Mouse (Mus musculus) ES-E14 (cell line): ENCODE data around the gene Lcn6. TPM values are rescaled to one million over a fixed set of nuclear protein-coding genes. Genes with fewer than 3 reads are reported as not detected.

Experiments used
- DNase-seq: peaks from one replicate; pipeline ENCODE4 v3.0.0-alpha.2; 2013; ENCODE audit warnings: low read depth, low spot score
- H3K27ac ChIP-seq: 2 replicates; pipeline ENCODE4 v1.5.1; 2012; ENCODE audit warnings: low read depth, mild to moderate bottlenecking, low read length, moderate library complexity, mixed read lengths; ENCODE audit not compliant: poor library complexity, insufficient read depth, severe bottlenecking
- H3K36me3 ChIP-seq: 2 replicates; pipeline ENCODE4 v1.6.1; 2012; ENCODE audit warnings: mild to moderate bottlenecking, low read length, moderate library complexity, mixed read lengths; ENCODE audit not compliant: control insufficient read depth, poor library complexity, insufficient read depth, severe bottlenecking
- H3K4me1 ChIP-seq, 2 experiments: fragments of 150-350 bp in 1 of 2; sonication (generic) in 1 of 2; 2 replicates each; pipeline ENCODE4 v1.6.1; 2012; ENCODE audit warnings: low read length in 2 of 2, mild to moderate bottlenecking in 1 of 2, mixed read lengths in 1 of 2; ENCODE audit not compliant: control insufficient read depth in 2 of 2, insufficient read depth in 2 of 2, poor library complexity in 1 of 2
- H3K4me3 ChIP-seq, 2 experiments: fragments of 150-350 bp in 1 of 2; sonication (generic) in 1 of 2; 2 replicates each; pipeline ENCODE4 v1.5.1; 2012; ENCODE audit warnings: low read length in 2 of 2, low read depth in 1 of 2, mild to moderate bottlenecking in 1 of 2, mixed read lengths in 1 of 2; ENCODE audit not compliant: insufficient read depth in 1 of 2, poor library complexity in 1 of 2, severe bottlenecking in 1 of 2
- H3K9ac ChIP-seq: 2 replicates; pipeline ENCODE4 v1.6.1; 2012; ENCODE audit warnings: low read depth, mild to moderate bottlenecking, low read length, mixed read lengths; ENCODE audit not compliant: poor library complexity, insufficient read depth, severe bottlenecking
- H3K9me3 ChIP-seq: fragments of 150-350 bp; sonication (generic); 2 replicates; pipeline ENCODE4 v1.6.1; 2012; ENCODE audit warnings: low read depth, mild to moderate bottlenecking, low read length; ENCODE audit not compliant: control insufficient read depth, insufficient read depth
- HCFC1 ChIP-seq: IDR thresholded peaks from 2 replicates; pipeline ENCODE4 v1.6.1; 2012; ENCODE audit warnings: low read length, inconsistent platforms, borderline replicate concordance; ENCODE audit not compliant: insufficient read depth
- MAFK ChIP-seq: IDR thresholded peaks from 2 replicates; pipeline ENCODE4 v1.6.1; 2014; ENCODE audit warnings: mild to moderate bottlenecking, low read depth, low read length, inconsistent platforms; ENCODE audit not compliant: insufficient read depth
- in situ Hi-C, 2 experiments: fragments of 600-800 bp; cut with MboI; formaldehyde crosslinking; loops; one replicate each; pipeline ENCODE4 v1.15.1; 2025; ENCODE audit warnings: low sequenced_read_pairs in 2 of 2, inconsistent platforms in 1 of 2; ENCODE audit not compliant: unreplicated experiment in 2 of 2
- total RNA-seq: library from RNA; depleted of rRNA; stranded (reverse); fragments of 300-350 nt; gene quantifications from 2 replicates; pipeline ENCODE4 v1.2.3, GENCODE M21; 2012; rRNA removed

Gene Lcn6
- total RNA-seq, 1 experiment, result not detected

DNA sequence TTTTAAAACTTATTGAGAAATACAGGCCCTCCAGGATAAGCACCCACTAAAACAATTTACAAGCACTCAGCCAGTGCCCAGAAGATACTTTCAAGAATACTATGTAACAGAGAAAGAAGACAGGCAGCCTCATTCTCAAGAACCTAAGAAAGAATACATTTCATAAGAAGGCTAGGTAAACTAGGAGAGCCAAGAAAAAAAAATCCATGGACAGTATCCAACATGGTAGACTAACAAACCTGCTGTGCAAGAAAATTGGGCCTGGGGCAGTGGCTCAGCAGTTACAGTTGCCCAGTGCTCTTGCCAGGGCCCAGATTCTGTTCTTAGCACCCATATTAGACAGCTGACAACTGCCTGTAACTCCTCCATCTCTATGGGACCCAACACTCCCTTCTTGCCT, 40.6 kb downstream of the Lcn6 start:
- no peak for TF ChIP-seq MAFK
- no peak for TF ChIP-seq HCFC1
- Histone ChIP-seq H3K27ac (no peak overlapping the region), H3K36me3 (no peaks in the 10 kb centered on the region), H3K9me3 (no peaks in the 10 kb centered on the region), H3K9ac (no peak overlapping the region), H3K4me1 (0 out of 4 replicates have a peak, but pooled peaks cover 0 to 2% of the 10 kb centered on the region in 2 experiments), H3K4me3 (no peak overlapping the region)
- in situ Hi-C loops, result no loop called here
- no peak for DNase-seq

Other genes with a start within 250 kb of the Lcn6 start
- gene Abca2, start 248.1 kb upstream of the Lcn6 start, total RNA-seq, result 12.6 and 21.9 TPM in 2 replicates
- gene Clic3, start 219.9 kb upstream of the Lcn6 start, total RNA-seq, result 0.32 and 1.5 TPM in 2 replicates
- gene Paxx, start 215.7 kb upstream of the Lcn6 start, total RNA-seq, result 4.8 and 7.2 TPM in 2 replicates
- 0.98 and 1.3 TPM in 2 replicates for gene Ptgds, start 206.7 kb upstream of the Lcn6 start, total RNA-seq
- gene Lcn12, start 182.9 kb upstream of the Lcn6 start, total RNA-seq, result not detected in 2 replicates
- gene Fbxw5, start 176.0 kb upstream of the Lcn6 start, total RNA-seq, result 24.5 and 33.3 TPM in 2 replicates
- 2.1 and 4.7 TPM in 2 replicates for gene C8g, start 175.1 kb upstream of the Lcn6 start, total RNA-seq
- 7.9 and 9.1 TPM in 2 replicates for gene Traf2, start 129.8 kb upstream of the Lcn6 start, total RNA-seq
- gene Edf1, start 118.9 kb upstream of the Lcn6 start, total RNA-seq, result 142 and 179 TPM in 2 replicates
- 4.1 and 9.7 TPM in 2 replicates for gene Mamdc4, start 101.9 kb upstream of the Lcn6 start, total RNA-seq
- gene Phpt1, start 101.6 kb upstream of the Lcn6 start, total RNA-seq, result 29.9 and 39.4 TPM in 2 replicates
- 0.36 and 1.2 TPM in 2 replicates for gene Ajm1, start 95.0 kb upstream of the Lcn6 start, total RNA-seq
- 45.8 and 62.1 TPM in 2 replicates for gene Rabl6, start 68.3 kb upstream of the Lcn6 start, total RNA-seq
- gene Ccdc183, start 59.1 kb upstream of the Lcn6 start, total RNA-seq, result 0.04 TPM in 1 of 2 replicates, not detected in the other
- 6.7 and 10.9 TPM in 2 replicates for gene Tmem141, start 54.8 kb upstream of the Lcn6 start, total RNA-seq
- gene Fcna, start 48.8 kb upstream of the Lcn6 start, total RNA-seq, result not detected in 2 replicates
- gene Lcn8, start 23.7 kb upstream of the Lcn6 start, total RNA-seq, result not detected in 2 replicates
- not detected in 2 replicates for gene Lcn5, start 18.8 kb upstream of the Lcn6 start, total RNA-seq
- gene Lcn10, start 5.9 kb downstream of the Lcn6 start, total RNA-seq, result not detected in 2 replicates
- gene Obp2a, start 23.3 kb downstream of the Lcn6 start, total RNA-seq, result not detected in 2 replicates
- 8.2 and 13.0 TPM in 2 replicates for gene Bmyc, start 30.0 kb downstream of the Lcn6 start, total RNA-seq
- not detected in 2 replicates for gene Obp2b, start 60.2 kb downstream of the Lcn6 start, total RNA-seq
- gene Lcn3, start 88.8 kb downstream of the Lcn6 start, total RNA-seq, result not detected in 2 replicates
- not detected in 2 replicates for gene Lcn11, start 100.2 kb downstream of the Lcn6 start, total RNA-seq
- not detected in 2 replicates for gene Gm13539, start 105.5 kb downstream of the Lcn6 start, total RNA-seq
- not detected in 2 replicates for gene Glt6d1, start 139.1 kb downstream of the Lcn6 start, total RNA-seq
- not detected in 2 replicates for gene Lcn9, start 146.4 kb downstream of the Lcn6 start, total RNA-seq
- 0.16 and 0.22 TPM in 2 replicates for gene Sohlh1, start 170.5 kb downstream of the Lcn6 start, total RNA-seq
- gene Kcnt1, start 186.9 kb downstream of the Lcn6 start, total RNA-seq, result 2.0 and 3.0 TPM in 2 replicates